Mouse (Mus musculus): ENCODE measurements at regions not wholly inside any gene's neighbourhood (a gene's known extent, or its start where the extent isn't known, plus 50 kb on each side); places are given as distances from the start of the nearest gene placed in this dataset.

GRCm38 (mm10) chr17:89297277-89298002 is 97.0 kb upstream of the Fshr start:
- DNase-seq, result peak; percentile 2 to 4

- no peak for DNase-seq
Measured at GRCm38 (mm10) chr17:89281321-89281720, 80.8 kb upstream of the Fshr start.

DNA sequence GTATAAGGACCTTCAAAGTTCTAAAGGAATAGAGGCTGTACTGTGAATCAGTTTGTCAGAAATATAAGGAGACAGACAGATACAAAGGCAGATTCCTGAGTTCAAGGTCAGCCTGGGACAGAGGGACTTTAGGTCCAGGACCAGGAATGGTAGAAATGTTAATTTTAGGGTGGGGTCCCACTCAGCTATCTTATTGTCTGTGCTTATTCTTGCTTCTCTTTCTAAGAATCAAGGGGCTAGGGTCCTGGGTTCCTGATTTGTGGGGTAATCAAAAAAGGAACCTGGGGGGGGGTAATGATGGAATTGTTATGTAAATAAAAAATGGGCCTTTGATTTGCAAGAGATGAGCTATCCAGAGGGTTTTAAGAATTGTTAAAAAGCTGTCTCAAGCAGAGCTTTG is 71.7 kb upstream of the Fshr start:
- DNase-seq, result no peak

- DNase-seq, result no peak
Measured at GRCm38 (mm10) chr17:89255687-89256086, 55.2 kb upstream of the Fshr start.

- no peak for DNase-seq
Measured at GRCm38 (mm10) chr17:89250811-89251210, 50.3 kb upstream of the Fshr start.

All from kidney, postnatal 36 days (tissue).